Mouse (Mus musculus) kidney, adult 2 months (tissue): ENCODE data around the gene Rbm20. TPM values are rescaled to one million over a fixed set of nuclear protein-coding genes. Genes with fewer than 3 reads are reported as not detected.

Experiments used
- DNase-seq: peaks from one replicate; pipeline ENCODE4 v3.0.0; 2021
- H3K27ac ChIP-seq: fragments of 200-500 bp; 2 replicates; pipeline ENCODE4 v1.5.1; 2012; ENCODE audit warnings: low read depth, low read length, control low read depth, inconsistent platforms; ENCODE audit not compliant: insufficient read depth
- H3K27me3 ChIP-seq: fragments of 200-500 bp; replicated peaks from 2 replicates; pipeline ENCODE4 v1.6.1; 2012; ENCODE audit warnings: mild to moderate bottlenecking, moderate library complexity, low read length, inconsistent platforms; ENCODE audit not compliant: control insufficient read depth, insufficient read depth
- H3K36me3 ChIP-seq: fragments of 200-500 bp; 2 replicates; pipeline ENCODE4 v1.6.1; 2012; ENCODE audit warnings: mild to moderate bottlenecking, moderate library complexity, low read length, inconsistent platforms; ENCODE audit not compliant: control insufficient read depth, insufficient read depth
- H3K4me1 ChIP-seq: fragments of 200-500 bp; 2 replicates; pipeline ENCODE4 v1.6.1; 2011; ENCODE audit warnings: low read length; ENCODE audit not compliant: control insufficient read depth, insufficient read depth
- H3K4me3 ChIP-seq: fragments of 200-500 bp; 2 replicates; pipeline ENCODE4 v1.5.1; 2011; ENCODE audit warnings: mild to moderate bottlenecking, low read depth, low read length, control low read depth; ENCODE audit not compliant: insufficient read depth
- CTCF ChIP-seq: fragments of 200-500 bp; conservative IDR thresholded peaks from 2 replicates; pipeline ENCODE4 v1.5.1; 2011; ENCODE audit warnings: low read depth, mild to moderate bottlenecking, control low read depth, low read length, moderate library complexity, mixed read lengths; ENCODE audit not compliant: insufficient read depth, insufficient read length
- POLR2A ChIP-seq: fragments of 200-500 bp; IDR thresholded peaks from one replicate; pipeline ENCODE4 v1.6.1; 2011; ENCODE audit warnings: low read depth, low read length, control low read depth
- WGBS: fragments of 180-500 bp; shearing (Covaris S2); methylation state at CpG from one replicate; pipeline ENCODE4 v1.1.7; 2018; 5-methylcytosine and 5-hydroxymethylcytosine counted together
- polyA plus RNA-seq: library from polyadenylated mRNA; depleted of rRNA; stranded (reverse); fragments of >200 nt; gene quantifications from 2 replicates; pipeline ENCODE4 v1.2.3, GENCODE M21; 2012

The Rbm20 gene
- polyA plus RNA-seq, 1 experiment: 4.3 TPM

DNA sequence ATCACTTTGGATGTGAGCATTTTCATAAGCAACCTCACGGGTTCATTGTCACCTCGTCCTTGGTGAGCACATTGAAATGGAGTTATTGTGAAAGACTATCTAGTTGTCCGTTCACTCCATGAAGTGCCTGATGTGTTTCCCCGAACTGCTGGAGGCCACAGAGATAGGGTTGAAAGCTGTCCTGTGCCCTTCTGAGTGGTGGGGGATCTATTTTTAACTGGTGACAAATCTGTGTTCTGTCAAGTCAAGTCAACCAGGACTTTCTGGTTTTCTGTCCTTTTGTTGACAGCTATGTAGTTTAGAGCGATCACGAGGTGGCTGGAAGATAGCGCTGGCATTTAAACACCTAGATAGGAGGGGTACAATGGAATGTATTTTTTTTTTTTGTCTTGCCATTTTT, 39.4 kb downstream of the Rbm20 start:
- no peak for DNase-seq
- Histone ChIP-seq H3K27ac (no peak overlapping the region), H3K4me1 (no peaks in the 10 kb centered on the region), H3K27me3 (no peaks in the 10 kb centered on the region), H3K4me3 (no peak overlapping the region), H3K36me3 (no peaks in the 10 kb centered on the region)
- no peak for TF ChIP-seq POLR2A
- no peak for TF ChIP-seq CTCF
- 88% methylated on average over 7 of the region's 7 CpGs for WGBS

DNA sequence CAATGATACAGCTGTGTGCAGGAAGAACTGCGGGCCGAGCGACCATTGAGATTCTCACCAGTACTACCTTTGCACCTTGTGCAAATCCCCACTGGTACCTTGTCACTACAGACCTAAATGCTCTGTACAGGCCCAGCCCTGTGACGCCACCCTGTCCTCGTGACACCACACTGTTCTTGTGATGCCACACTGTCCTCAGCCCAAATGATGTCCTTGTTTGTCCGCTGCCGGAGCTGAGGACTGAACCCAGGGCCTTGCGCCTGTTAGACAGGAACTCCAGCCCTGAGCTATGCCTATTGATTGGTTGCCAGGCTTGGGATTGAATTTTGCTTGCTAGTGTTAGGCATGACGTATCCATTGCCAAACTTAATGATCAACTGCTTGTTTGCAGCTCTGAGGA, 40.3 kb downstream of the Rbm20 start:
- no peaks in the 10 kb centered on the region for H3K36me3 ChIP-seq
- H3K4me3 ChIP-seq: no peak overlapping the region
- H3K27ac ChIP-seq: no peak overlapping the region
- no peak for DNase-seq
- 94% methylated on average over 9 of the region's 9 CpGs for whole genome bisulfite sequencing
- no peaks in the 10 kb centered on the region for H3K27me3 ChIP-seq
- H3K4me1 ChIP-seq: no peaks in the 10 kb centered on the region
- TF ChIP-seq POLR2A (no peak), CTCF (no peak)

DNA sequence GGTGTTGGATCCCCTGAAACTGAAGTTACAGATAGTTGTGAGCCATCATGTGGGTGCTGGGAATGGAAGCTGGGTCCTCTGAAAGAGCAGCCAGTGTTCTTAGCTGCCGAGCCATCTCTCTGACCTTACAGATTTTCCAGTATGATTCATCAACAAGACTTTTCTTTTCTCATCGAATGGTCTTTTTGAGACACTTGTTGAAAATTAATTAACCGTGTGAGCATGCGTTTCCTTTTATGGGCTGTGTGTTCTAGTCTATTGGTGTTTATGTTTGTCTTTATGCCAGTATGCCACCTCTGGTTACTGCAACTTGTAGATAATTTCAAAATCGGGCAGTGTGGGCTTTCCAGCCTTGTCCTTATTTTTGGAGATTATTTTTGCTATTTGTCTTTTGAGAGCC, 45.1 kb downstream of the Rbm20 start:
- DNase-seq: no peak
- no peaks in the 10 kb centered on the region for H3K27me3 ChIP-seq
- no peaks in the 10 kb centered on the region for H3K4me1 ChIP-seq
- H3K36me3 ChIP-seq: no peaks in the 10 kb centered on the region
- TF ChIP-seq POLR2A (no peak), CTCF (no peak)
- 74% methylated on average over 5 of the region's 5 CpGs for WGBS
- H3K4me3 ChIP-seq: no peak overlapping the region
- H3K27ac ChIP-seq: no peak overlapping the region

DNA sequence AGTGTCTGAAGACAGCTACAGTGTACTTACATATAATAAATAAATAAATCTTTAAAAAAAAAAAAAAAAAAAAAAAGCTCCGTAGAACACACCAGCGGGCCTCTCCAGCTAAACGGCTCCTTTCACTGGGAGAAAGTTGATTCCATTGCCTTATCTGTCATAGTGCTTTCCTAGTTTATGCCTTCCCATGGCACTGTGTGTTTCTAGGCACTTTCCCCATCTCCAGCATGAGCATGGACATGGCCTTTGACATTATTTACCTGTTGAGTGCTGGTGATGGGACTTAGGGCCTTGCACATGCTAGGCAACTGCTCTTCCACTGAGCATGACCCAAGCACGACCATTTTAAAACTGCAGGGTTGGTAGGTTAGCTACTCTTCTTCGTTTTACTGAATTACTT, 46.9 kb downstream of the Rbm20 start:
- Histone ChIP-seq H3K27me3 (no peaks in the 10 kb centered on the region), H3K4me3 (no peak overlapping the region), H3K4me1 (no peaks in the 10 kb centered on the region), H3K27ac (no peak overlapping the region), H3K36me3 (no peaks in the 10 kb centered on the region)
- TF ChIP-seq POLR2A (no peak), CTCF (no peak)
- DNase-seq: no peak
- WGBS: 88% methylated on average over 5 of the region's 5 CpGs

- WGBS: 13% methylated on average over 12 of the region's 12 CpGs
Observed at GRCm38 (mm10) chr19:53726340-53726739, 49.2 kb downstream of the Rbm20 start.

DNA sequence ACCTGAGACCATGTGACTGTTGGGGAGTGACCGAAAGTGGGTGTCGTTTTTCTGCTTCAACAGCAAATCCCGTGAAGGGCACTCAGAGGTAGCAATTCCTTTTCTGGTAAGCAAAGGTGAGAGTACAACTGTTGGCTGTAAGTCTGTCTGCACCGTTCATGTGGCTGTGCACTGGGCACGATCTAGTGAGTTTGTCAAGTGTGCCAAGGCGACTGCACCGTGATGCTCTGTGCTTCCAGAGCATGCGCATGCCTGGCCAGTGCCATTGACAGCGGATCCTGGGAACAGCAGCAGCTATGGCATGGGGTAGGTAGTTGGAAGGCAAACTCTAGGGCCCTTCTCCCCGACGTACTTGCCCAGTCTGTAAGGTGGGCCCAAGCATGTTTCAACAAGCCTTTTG, 49.6 kb downstream of the Rbm20 start:
- Histone ChIP-seq H3K36me3 (no peaks in the 10 kb centered on the region), H3K4me3 (no peak overlapping the region), H3K27ac (no peak overlapping the region), H3K27me3 (no peaks in the 10 kb centered on the region), H3K4me1 (no peaks in the 10 kb centered on the region)
- WGBS: 60% methylated on average over 11 of the region's 11 CpGs
- no peak for DNase-seq
- no peak for TF ChIP-seq CTCF
- TF ChIP-seq POLR2A: no peak

More at GRCm38 (mm10) chr19:53726340-53726739, 49.2 kb downstream of the Rbm20 start:
- H3K36me3 ChIP-seq: no peaks in the 10 kb centered on the region
- DNase-seq: no peak
- H3K27me3 ChIP-seq: no peaks in the 10 kb centered on the region
- H3K27ac ChIP-seq: no peak overlapping the region
- H3K4me1 ChIP-seq: no peaks in the 10 kb centered on the region
- H3K4me3 ChIP-seq: peak overlapping the region; percentile 16; the same call in 1 of the 2 replicates
- no peak for TF ChIP-seq POLR2A
- TF ChIP-seq CTCF: no peak

DNA sequence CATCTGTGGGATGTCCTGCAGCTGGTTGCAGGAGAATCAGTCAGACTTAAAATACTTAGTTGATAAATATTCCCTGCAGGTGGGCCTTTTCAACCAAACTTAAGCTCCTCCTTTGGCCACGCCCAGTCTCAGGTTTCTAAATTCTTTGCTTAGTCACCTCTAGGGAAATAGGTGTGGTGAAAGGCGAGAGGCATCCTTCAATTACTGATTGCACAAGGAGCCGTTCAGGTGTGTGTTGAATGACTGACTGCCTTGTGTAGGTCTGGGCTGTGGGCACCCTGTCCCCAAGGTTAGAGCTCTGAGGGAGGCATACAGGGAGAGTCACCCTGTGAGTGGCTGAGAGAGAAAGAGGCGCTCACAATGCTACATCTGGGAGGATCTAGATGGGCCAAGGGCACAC, 50.2 kb downstream of the Rbm20 start:
- no peaks in the 10 kb centered on the region for H3K36me3 ChIP-seq
- no peak overlapping the region for H3K4me3 ChIP-seq
- H3K27me3 ChIP-seq: no peaks in the 10 kb centered on the region
- TF ChIP-seq CTCF (no peak), POLR2A (no peak)
- no peaks in the 10 kb centered on the region for H3K4me1 ChIP-seq
- WGBS: 65% methylated on average over 4 of the region's 4 CpGs
- no peak overlapping the region for H3K27ac ChIP-seq
- DNase-seq: no peak
